Mouse (Mus musculus): ENCODE measurements around the gene Jpt1. TPM values are rescaled to one million over a fixed set of nuclear protein-coding genes. Genes with fewer than 3 reads are reported as not detected.
"Not testable (repeated sequence)": the region's sequence is repeated elsewhere in the genome, so short reads cannot be mapped to it uniquely, and the experiment has no call there.

The Jpt1 gene
- polyA plus RNA-seq, 1 experiment from 2014 or later = 1,336 TPM

DNA sequence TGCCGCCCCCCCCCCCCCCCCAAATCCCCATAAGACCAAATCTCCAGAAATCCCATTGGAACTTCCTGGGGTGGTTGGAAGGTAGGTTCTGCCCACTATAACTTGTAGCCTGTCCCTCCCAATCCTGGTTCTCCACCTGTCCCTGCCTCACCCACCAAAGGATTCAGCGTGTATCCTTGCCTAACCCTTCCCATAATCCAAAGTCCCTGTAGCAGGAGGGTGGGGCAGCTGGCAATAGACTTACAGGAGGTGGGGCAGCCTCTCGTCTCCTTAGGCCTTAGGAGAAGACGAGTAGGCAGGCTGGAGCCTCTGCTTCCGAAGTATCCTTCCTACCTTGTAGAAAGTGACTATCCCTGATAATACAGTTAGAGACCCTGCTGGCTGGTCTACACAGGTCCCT, 58.0 kb downstream of the Jpt1 start:
- Histone ChIP-seq H3K4me1 (ENCODE audit: control insufficient read depth, insufficient read depth, low read depth, low read length) (no peaks in the 10 kb centered on the region), H3K4me3 (ENCODE audit: low read length) (no peak overlapping the region), H3K27ac (ENCODE audit: low read depth, low read length) (no peak overlapping the region), H3K27me3 (replicated peaks; ENCODE audit: control insufficient read depth, insufficient read depth, low read length) (no peaks in the 10 kb centered on the region; the same call in 1 of the 2 replicates), H3K9ac (ENCODE audit: low read depth, low read length) (no peak overlapping the region), H3K36me3 (ENCODE audit: control insufficient read depth, insufficient read depth, low read length) (no peaks in the 10 kb centered on the region), H3K4me2 (ENCODE audit: low read length) (no peak overlapping the region), H3K9me3 (ENCODE audit: control insufficient read depth, low read length) (peaks cover 2% of the 10 kb centered on the region; the same call in 1 of the 2 replicates)
- ATAC-seq = no peak
- WGBS = 97% methylated on average over 5 of the region's 5 CpGs

DNA sequence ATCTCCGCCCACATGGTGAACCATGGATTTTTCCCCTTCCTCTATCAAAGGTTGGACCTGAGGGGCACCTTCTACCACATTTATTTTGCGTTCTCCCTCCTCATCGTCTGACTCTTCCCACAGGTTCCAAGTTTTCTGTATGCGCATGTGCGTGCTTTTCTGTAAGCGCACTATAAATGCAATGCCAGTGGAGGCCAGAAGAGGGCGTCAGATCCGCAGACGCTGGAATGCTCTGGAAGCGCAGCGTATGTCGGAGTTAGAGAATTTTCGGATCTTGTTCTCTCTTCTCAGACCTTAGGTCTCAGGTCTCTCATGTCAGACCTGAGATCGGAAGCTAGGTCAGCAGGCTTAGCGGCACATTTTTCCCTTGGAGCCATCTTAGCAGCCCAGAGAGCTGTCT, 58.6 kb downstream of the Jpt1 start:
- no peaks in the 10 kb centered on the region for H3K36me3 ChIP-seq (ENCODE audit: control insufficient read depth, insufficient read depth, low read length)
- H3K4me1 ChIP-seq (ENCODE audit: control insufficient read depth, insufficient read depth, low read depth, low read length) = no peaks in the 10 kb centered on the region
- peaks cover 2% of the 10 kb centered on the region; the same call in 1 of the 2 replicates for H3K9me3 ChIP-seq (ENCODE audit: control insufficient read depth, low read length)
- no peak for ATAC-seq
- no peaks in the 10 kb centered on the region; the same call in 1 of the 2 replicates for H3K27me3 ChIP-seq (replicated peaks; ENCODE audit: control insufficient read depth, insufficient read depth, low read length)
- H3K27ac ChIP-seq (ENCODE audit: low read depth, low read length) = no peak overlapping the region
- WGBS = 86% methylated on average over 15 of the region's 15 CpGs
- no peak overlapping the region for H3K4me3 ChIP-seq (ENCODE audit: low read length)
- H3K4me2 ChIP-seq (ENCODE audit: low read length) = no peak overlapping the region
- no peak overlapping the region for H3K9ac ChIP-seq (ENCODE audit: low read depth, low read length)

DNA sequence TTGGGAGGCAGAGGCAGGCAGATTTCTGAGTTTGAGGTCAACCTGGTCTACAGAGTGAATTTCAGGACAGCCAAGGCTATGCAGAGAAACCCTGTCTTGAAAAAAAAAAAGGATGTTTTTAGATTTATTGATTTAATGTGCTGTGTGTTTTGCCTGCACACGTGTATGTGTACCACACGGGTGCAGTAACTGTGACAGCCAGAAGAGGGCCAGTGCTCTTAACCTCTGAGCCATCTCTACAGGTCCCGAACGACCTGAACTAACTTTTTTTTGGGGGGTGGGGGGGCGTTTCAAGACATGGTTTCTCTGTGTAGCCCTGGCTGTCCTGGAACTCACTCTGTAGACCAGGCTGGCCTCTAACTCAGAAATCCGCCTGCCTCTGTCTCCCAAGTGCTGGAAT, 59.4 kb downstream of the Jpt1 start:
- H3K4me3 ChIP-seq (ENCODE audit: low read length); H3K36me3 ChIP-seq (ENCODE audit: control insufficient read depth, insufficient read depth, low read length); ATAC-seq; H3K27me3 ChIP-seq (replicated peaks; ENCODE audit: control insufficient read depth, insufficient read depth, low read length); H3K27ac ChIP-seq (ENCODE audit: low read depth, low read length); H3K9ac ChIP-seq (ENCODE audit: low read depth, low read length); H3K4me1 ChIP-seq (ENCODE audit: control insufficient read depth, insufficient read depth, low read depth, low read length); H3K4me2 ChIP-seq (ENCODE audit: low read length); H3K9me3 ChIP-seq (ENCODE audit: control insufficient read depth, low read length): not testable (repeated sequence)
- WGBS = 93% methylated on average over 6 of the region's 6 CpGs

DNA sequence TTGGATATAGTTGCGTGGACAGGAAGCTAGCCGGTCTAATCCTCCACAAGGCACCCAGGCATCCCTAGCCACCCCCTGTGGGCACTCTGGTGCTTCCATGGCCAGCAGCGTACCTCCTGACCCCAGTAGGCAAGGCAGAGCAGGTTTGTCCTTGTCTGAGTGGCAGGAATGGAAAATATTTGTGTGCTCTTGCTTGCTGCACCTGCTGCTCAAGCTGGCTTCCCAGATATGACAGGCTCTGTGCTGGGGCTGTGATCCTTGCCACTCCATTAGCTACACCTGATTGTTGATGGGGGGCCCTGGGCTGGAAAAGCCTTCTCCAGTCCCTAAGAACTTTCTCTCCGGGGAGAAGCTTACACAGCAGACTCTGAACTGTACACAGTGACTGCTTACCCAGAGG, 60.9 kb downstream of the Jpt1 start:
- WGBS = 76% methylated on average over 4 of the region's 4 CpGs
- Histone ChIP-seq H3K4me1 (ENCODE audit: control insufficient read depth, insufficient read depth, low read depth, low read length) (no peaks in the 10 kb centered on the region), H3K27me3 (replicated peaks; ENCODE audit: control insufficient read depth, insufficient read depth, low read length) (no peaks in the 10 kb centered on the region; the same call in 1 of the 2 replicates), H3K4me2 (ENCODE audit: low read length) (no peak overlapping the region), H3K9ac (ENCODE audit: low read depth, low read length) (no peak overlapping the region), H3K4me3 (ENCODE audit: low read length) (no peak overlapping the region), H3K9me3 (ENCODE audit: control insufficient read depth, low read length) (peaks cover 2% of the 10 kb centered on the region; the same call in 1 of the 2 replicates), H3K36me3 (ENCODE audit: control insufficient read depth, insufficient read depth, low read length) (no peaks in the 10 kb centered on the region), H3K27ac (ENCODE audit: low read depth, low read length) (no peak overlapping the region)
- ATAC-seq = no peak

DNA sequence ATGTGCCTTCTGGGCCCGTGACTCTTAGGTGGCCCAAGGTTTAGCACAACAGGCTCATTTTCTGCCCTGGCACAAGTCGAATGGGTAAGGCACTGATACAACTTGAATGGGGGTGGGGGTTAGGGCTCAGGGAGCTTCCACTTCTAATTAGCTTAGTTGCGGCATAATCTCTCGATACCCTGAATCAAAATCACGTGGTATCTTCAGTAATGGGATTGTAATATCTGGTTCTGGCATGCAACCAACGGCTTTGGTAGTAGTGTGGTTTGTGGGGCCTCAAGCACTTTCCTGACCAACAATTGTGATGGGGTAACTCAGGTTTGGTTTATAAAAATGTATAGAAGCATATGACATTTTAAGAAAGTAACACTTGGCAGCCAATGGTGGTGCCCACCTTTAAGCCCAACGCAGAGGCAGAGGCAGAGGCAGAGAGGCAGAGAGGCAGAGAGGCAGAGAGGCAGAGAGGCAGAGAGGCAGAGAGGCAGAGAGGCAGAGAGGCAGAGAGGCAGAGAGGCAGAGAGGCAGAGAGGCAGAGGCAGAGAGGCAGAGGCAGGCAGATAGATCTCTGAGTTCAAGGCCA, 61.8 kb downstream of the Jpt1 start:
- no peaks in the 10 kb centered on the region for H3K36me3 ChIP-seq (ENCODE audit: control insufficient read depth, insufficient read depth, low read length)
- no peak overlapping the region for H3K4me2 ChIP-seq (ENCODE audit: low read length)
- no peaks in the 10 kb centered on the region; the same call in 1 of the 2 replicates for H3K27me3 ChIP-seq (replicated peaks; ENCODE audit: control insufficient read depth, insufficient read depth, low read length)
- no peak overlapping the region for H3K9ac ChIP-seq (ENCODE audit: low read depth, low read length)
- WGBS = 83% methylated on average over 7 of the region's 7 CpGs
- no peaks in the 10 kb centered on the region for H3K4me1 ChIP-seq (ENCODE audit: control insufficient read depth, insufficient read depth, low read depth, low read length)
- peaks cover 2% of the 10 kb centered on the region; the same call in 1 of the 2 replicates for H3K9me3 ChIP-seq (ENCODE audit: control insufficient read depth, low read length)
- no peak overlapping the region for H3K27ac ChIP-seq (ENCODE audit: low read depth, low read length)
- H3K4me3 ChIP-seq (ENCODE audit: low read length) = no peak overlapping the region
- no peak for ATAC-seq

DNA sequence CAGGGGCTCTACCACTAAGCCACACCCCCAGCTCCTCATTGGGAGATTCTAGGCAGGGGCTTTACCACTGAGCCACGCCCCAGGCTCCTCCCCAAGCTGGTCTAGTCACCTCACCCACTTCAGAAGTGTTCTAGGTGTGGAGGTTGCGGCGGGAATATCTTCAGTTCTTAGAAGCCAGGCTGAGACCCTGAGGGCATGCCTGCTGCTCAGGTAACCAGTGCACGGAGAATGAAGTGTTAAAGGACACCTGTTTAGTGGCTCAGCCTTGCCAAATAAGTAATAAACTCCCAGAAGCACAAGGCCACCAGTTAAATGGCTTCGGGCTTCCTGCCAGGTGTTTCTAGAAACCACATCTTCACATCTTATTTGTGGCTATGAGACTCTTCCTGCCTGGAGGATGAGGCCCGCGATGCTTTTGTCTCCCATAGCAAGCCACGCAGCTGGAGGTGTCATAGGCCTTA, 62.4 kb downstream of the Jpt1 start:
- Histone ChIP-seq H3K4me1 (ENCODE audit: control insufficient read depth, insufficient read depth, low read depth, low read length) (no peaks in the 10 kb centered on the region), H3K9ac (ENCODE audit: low read depth, low read length) (no peak overlapping the region), H3K27me3 (replicated peaks; ENCODE audit: control insufficient read depth, insufficient read depth, low read length) (no peaks in the 10 kb centered on the region; the same call in 1 of the 2 replicates), H3K9me3 (ENCODE audit: control insufficient read depth, low read length) (peaks cover 2% of the 10 kb centered on the region; the same call in 1 of the 2 replicates), H3K4me3 (ENCODE audit: low read length) (no peak overlapping the region), H3K27ac (ENCODE audit: low read depth, low read length) (no peak overlapping the region), H3K36me3 (ENCODE audit: control insufficient read depth, insufficient read depth, low read length) (no peaks in the 10 kb centered on the region), H3K4me2 (ENCODE audit: low read length) (no peak overlapping the region)
- 85% methylated on average over 8 of the region's 8 CpGs for WGBS
- no peak for ATAC-seq

DNA sequence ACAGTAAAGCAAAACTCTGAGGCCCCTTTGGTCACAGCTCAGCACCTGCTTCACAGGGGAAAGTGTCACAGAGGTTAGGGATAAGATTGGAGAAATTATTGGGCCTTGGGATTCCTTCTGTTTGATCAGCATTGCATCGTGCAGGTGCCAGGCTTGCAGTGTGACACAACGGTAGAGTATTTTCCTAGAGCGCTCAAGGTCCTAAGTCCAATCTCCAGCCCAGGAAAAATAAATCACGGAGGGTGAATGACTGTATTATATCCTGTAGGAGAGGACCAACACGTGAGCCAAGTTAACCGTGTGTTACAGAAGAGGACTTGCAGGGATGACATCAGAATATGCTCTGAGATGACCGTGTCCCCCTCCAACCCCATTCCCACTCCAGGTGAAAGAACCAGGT, 64.0 kb downstream of the Jpt1 start:
- Histone ChIP-seq H3K4me3 (ENCODE audit: low read length) (no peak overlapping the region), H3K4me1 (ENCODE audit: control insufficient read depth, insufficient read depth, low read depth, low read length) (no peaks in the 10 kb centered on the region), H3K27ac (ENCODE audit: low read depth, low read length) (no peak overlapping the region), H3K36me3 (ENCODE audit: control insufficient read depth, insufficient read depth, low read length) (no peaks in the 10 kb centered on the region), H3K9ac (ENCODE audit: low read depth, low read length) (no peak overlapping the region), H3K27me3 (replicated peaks; ENCODE audit: control insufficient read depth, insufficient read depth, low read length) (no peaks in the 10 kb centered on the region; the same call in 1 of the 2 replicates), H3K9me3 (ENCODE audit: control insufficient read depth, low read length) (no peaks in the 10 kb centered on the region), H3K4me2 (ENCODE audit: low read length) (no peak overlapping the region)
- ATAC-seq = no peak
- 92% methylated on average over 7 of the region's 7 CpGs for WGBS

DNA sequence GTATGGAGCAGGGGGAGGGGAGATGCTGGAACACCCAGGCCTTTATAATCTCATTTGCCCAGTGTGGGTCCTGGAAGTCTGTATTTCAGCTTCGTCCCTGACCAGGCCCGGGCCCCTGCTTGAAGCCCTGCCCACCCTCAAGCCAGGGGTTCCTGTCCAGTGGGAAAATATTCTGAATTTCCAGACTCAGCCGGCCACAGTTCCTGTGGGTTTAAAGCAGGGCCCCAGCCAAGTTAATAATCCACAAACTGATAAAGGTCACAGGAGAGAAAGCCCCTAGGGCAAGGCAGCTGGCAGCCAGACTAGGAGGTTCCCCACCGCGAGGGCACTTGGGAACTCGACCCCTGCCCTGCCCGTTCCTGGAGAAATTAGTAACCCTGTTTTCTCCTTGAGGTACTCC, 65.2 kb downstream of the Jpt1 start:
- WGBS = 66% methylated on average over 7 of the region's 7 CpGs
- Histone ChIP-seq H3K27me3 (replicated peaks; ENCODE audit: control insufficient read depth, insufficient read depth, low read length) (no peaks in the 10 kb centered on the region; the same call in 1 of the 2 replicates), H3K27ac (ENCODE audit: low read depth, low read length) (no peak overlapping the region), H3K9me3 (ENCODE audit: control insufficient read depth, low read length) (no peaks in the 10 kb centered on the region), H3K4me1 (ENCODE audit: control insufficient read depth, insufficient read depth, low read depth, low read length) (no peaks in the 10 kb centered on the region), H3K4me3 (ENCODE audit: low read length) (no peak overlapping the region), H3K4me2 (ENCODE audit: low read length) (no peak overlapping the region), H3K9ac (ENCODE audit: low read depth, low read length) (no peak overlapping the region), H3K36me3 (ENCODE audit: control insufficient read depth, insufficient read depth, low read length) (no peaks in the 10 kb centered on the region)
- no peak for ATAC-seq

DNA sequence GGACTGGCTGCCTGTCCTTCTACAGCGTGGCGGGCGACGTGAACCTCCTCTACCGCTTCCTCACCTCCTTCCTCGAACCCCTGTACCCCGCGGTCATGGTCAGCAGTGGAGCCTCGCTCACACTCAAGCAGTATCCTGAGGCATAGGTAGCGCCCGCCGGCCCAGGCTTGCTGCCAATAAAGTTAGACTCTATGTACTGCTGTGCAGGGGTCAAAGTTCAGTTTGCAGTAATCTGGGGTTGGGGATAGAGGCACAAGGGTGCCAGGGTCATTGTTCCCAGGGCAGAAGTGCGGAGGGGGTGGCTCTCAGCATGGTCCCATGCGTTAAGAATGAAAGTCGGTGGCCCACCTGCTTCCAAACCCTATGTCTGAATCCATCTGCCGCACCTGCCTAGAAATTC, 66.1 kb downstream of the Jpt1 start:
- no peak overlapping the region for H3K9ac ChIP-seq (ENCODE audit: low read depth, low read length)
- no peak overlapping the region for H3K4me2 ChIP-seq (ENCODE audit: low read length)
- no peak overlapping the region for H3K27ac ChIP-seq (ENCODE audit: low read depth, low read length)
- H3K4me1 ChIP-seq (ENCODE audit: control insufficient read depth, insufficient read depth, low read depth, low read length) = no peaks in the 10 kb centered on the region
- H3K9me3 ChIP-seq (ENCODE audit: control insufficient read depth, low read length) = no peaks in the 10 kb centered on the region
- ATAC-seq = no peak
- H3K36me3 ChIP-seq (ENCODE audit: control insufficient read depth, insufficient read depth, low read length) = no peaks in the 10 kb centered on the region
- no peaks in the 10 kb centered on the region; the same call in 1 of the 2 replicates for H3K27me3 ChIP-seq (replicated peaks; ENCODE audit: control insufficient read depth, insufficient read depth, low read length)
- no peak overlapping the region for H3K4me3 ChIP-seq (ENCODE audit: low read length)
- WGBS = 85% methylated on average over 16 of the region's 16 CpGs

Measured in hindbrain, embryonic 16.5 days (tissue).